Mouse (Mus musculus) urinary bladder, postnatal 0 days (tissue): ENCODE data around the gene Plin2. TPM values are rescaled to one million over a fixed set of nuclear protein-coding genes. Genes with fewer than 3 reads are reported as not detected.

ENCODE experiments used
- polyA plus RNA-seq: library from polyadenylated mRNA; unstranded; fragments of >200 nt; fragmentation: Nextera tagmentation; extraction: Ambion mirVana; gene quantifications from 2 replicates; pipeline ENCODE4 v1.2.1, GENCODE M21; 2015

Plin2 gene
- polyA plus RNA-seq: 49.1 and 106 TPM in 2 replicates

DNA sequence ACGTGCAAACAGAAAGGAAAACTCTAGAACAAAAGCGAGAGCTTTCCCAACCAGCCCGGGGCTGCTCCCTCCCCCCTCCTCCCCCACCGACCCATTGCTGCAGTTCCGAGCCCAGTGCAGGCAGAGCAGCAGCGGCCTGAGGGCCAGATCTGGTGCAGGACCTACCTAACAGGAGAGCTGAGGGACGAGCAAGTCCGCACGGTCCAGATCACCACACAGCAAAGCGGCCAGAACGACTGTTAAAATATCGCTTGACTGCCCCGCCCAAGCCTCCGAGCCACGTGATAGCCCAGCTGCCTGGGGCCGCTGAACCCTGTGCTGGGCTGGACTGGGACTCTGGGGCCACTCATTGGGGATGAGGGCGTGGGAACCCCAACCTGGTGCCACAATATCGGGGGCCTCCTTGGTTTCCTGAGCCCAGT, at the start of gene Plin2:
Plin2 (minus strand) TSS at position 281 of the 422 bp plus-strand sequence.

DNA sequence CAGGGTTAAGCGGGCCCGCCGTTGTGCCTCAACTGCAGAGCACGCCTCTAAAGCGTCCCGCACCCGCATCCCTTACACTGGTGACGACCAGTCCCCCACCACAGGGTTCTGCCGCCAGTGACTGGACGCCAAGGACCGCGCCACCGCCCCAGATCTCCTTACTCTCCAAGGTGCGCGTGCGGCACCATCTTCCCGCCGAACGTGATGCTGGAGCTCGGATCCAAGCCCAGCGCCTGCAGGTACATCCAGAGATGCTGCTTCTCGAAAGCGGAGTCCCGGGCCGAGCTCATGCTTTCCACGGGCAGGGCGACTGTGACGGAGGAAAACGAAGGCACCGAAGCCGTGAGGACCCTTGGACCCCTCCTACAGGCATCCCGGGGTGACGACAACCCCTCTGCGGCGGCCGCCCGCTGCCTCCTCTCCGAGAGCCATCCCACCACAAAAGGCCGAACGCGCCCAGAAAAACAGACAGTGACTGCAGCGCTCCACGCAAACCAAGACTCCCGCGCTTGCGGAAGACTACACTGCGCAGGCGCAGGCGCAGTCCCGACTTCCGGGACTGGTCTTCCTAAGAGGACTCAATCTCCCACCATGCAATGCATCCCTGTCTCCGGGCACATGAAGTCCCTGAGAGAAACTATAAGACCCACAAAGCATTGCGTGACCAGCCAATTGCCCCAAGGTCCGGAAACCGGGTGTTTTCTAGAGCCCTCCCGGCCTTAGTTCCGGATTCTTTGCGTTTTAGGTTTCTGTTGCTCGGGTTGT, 58.2 kb downstream of the Plin2 start, which contains the start of gene Haus6:
Haus6 (minus strand) TSS at position 532 of the 765 bp plus-strand sequence.

Other genes with a start within 250 kb of the Plin2 start
- gene Saxo1, start 111.7 kb downstream of the Plin2 start, polyA plus RNA-seq: not detected in 2 replicates
- 57.5 and 67.4 TPM in 2 replicates for gene Rraga, start 94.4 kb downstream of the Plin2 start, polyA plus RNA-seq
- 6.3 and 7.0 TPM in 2 replicates for gene Haus6, start 58.0 kb downstream of the Plin2 start, polyA plus RNA-seq
- gene Dennd4c, start 78.5 kb upstream of the Plin2 start, polyA plus RNA-seq: 3.6 and 3.7 TPM in 2 replicates
- 575 and 605 TPM in 2 replicates for gene Rps6, start 187.4 kb upstream of the Plin2 start, polyA plus RNA-seq
- gene Acer2, start 204.3 kb upstream of the Plin2 start, polyA plus RNA-seq: 289 and 346 TPM in 2 replicates